Mouse (Mus musculus): ENCODE results near the gene 2810408A11Rik.

- TF ChIP-seq CTCF (IDR thresholded peaks at IDR 0.05; ENCODE audit: low read depth) (no peak), EP300 (IDR thresholded peaks at IDR 0.05; ENCODE audit: low read depth) (no peak)
Measured at GRCm38 (mm10) chr11:69877878-69878277, 22.9 kb downstream of the 2810408A11Rik start, which contains the start of gene Tmem95.
